Mouse (Mus musculus): Measurements from ENCODE around the gene Kcnk2. TPM values are rescaled to one million over a fixed set of nuclear protein-coding genes. Genes with fewer than 3 reads are reported as not detected.
A peak's percentile ranks its signal among the peaks of the same experiment; 100 is the strongest.
"Not testable (repeated sequence)": the region's sequence is repeated elsewhere in the genome, so short reads cannot be mapped to it uniquely, and the experiment has no call there.

Kcnk2 gene
- total RNA-seq, 2 experiments from 2014 or later = 2.8 to 3.2 TPM

- DNase-seq = peak; percentile 31
Observed at GRCm38 (mm10) chr1:189343301-189344251, 58.5 kb downstream of the Kcnk2 start.

- no peak for DNase-seq
Observed at GRCm38 (mm10) chr1:189342416-189343104, 59.5 kb downstream of the Kcnk2 start.

DNA sequence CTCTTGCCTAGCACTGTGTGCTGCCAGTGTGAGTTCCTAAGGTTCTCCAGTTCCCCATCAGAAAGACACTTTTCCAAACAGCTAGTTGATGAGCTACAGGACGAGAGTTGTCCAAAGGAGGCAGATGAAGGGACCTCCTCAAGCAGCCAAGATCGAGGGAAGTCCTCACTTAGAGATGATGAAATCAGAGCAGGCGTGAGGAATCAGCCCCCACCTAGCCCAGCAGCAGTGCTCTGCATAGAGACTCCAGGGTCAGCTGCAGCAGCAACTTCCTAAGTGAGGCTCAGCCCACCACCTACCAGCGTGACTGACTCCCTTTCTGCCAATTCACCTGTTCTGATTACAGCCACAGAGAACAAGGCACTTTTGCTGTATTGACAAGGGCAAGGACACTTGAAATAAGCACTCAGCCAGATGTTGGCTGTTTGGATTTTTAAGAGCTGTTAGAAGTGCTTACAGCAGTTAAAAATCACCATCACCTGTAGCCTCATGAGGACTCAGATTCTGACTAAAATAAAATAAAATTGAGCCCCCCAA, 60.6 kb downstream of the Kcnk2 start:
- no peak for DNase-seq

- no peak for DNase-seq
Observed at GRCm38 (mm10) chr1:189315896-189316295, 86.2 kb downstream of the Kcnk2 start.

DNA sequence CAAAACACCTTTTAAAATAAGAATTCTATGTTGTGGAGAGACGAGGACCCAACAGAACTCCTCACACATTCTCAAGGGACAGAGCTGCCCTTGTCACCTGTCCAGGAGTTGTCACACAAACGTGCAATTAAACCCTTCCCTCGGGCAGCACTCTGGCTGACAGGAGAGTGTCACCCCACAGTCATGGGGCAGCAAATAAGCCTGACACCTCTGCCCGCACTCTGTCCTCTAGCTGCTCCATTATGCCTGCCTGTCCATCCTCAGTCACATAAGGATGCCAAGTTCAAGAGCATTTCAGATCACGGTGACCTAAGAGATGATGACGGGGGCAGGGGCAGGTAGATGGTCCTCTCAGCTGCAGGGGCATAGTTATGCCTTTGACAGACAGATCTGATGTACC, 87.6 kb downstream of the Kcnk2 start:
- no peak for DNase-seq

DNA sequence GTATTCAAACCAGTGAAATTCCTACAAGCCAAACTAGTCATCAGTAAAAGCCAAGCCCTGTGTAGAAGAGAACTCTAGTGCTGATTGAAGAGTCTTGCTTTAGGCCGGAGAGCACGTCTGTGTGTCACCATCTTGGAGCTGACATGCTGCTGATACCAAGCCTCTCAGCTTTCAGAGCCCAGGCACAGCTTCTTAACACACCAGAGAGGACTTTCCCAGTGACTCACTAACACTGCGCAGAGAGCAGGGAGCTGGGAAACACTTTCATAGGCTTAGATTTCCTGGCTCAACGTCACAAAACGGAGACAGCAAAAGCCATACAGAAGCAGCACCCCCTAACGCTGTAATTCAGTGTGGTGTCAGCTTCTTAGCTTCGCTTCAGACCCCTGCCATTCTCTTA, 88.3 kb downstream of the Kcnk2 start:
- DNase-seq = no peak

DNA sequence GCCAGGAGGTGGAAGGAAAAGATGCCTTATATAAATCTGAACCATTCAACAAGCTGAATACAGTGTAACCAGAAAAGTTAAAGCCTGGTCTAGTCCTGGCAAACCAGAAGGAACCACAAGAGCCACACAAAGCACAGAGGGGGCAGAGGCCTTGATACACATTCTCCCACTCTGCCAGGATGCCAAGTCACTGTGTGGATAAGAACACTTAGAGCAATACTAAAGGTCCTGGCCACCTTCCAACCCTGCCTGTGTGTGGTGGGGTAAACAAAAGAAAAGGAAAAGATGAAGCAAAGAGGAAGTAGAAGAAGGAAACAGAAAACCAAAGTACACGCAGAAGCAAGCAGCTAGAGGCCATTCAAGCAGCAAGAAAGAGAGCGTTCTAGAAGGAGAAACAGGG, 91.9 kb downstream of the Kcnk2 start:
- no peak for DNase-seq

DNA sequence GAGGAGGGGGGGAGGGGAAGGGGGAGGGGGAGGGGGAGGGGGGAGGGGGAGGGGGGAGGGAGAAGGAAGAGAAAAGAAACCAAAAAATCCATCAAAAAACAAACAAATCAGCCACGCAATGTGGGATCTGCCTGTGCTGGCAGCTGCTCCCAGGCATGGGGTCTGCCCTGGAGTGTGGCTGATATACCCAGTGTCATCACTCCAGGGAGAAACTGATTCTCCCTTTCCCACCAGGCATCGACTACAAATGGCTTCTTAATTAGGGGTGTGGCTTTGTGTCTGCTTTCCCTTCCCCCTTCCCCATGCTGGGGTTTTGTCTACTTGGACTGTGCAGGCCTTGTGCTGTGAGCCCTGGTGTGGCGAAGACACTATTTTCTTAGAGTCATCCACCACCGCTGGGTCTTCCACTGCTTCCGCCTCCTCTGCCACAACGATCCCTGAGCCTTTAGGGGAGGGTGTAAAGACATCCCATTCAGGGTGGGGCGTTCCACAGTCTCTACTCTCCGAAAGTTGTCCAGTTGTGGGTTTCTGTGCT, 97.0 kb downstream of the Kcnk2 start:
- DNase-seq = no peak

DNA sequence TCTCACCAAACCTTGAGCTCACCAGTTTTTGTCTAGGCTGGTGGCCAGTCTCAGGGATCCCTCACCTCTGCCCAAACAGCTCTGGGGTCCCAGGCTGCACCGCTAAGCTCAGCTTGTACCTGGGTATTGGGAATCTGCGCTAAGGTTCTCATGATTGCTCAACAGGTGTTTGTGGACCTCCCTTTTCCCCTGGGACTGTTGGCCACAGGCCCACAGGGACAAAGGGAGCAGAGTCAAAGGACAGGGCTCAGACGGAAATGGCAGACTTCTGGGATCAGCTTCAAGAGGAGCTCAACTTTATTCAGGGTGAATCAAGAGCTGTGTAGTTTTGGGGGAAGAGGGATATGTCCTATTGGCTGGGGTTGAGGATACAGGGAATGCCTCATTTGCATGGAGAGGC, 99.1 kb downstream of the Kcnk2 start:
- DNase-seq = no peak

- DNase-seq = no peak
Observed at GRCm38 (mm10) chr1:189293679-189294406, 108.2 kb downstream of the Kcnk2 start.

- no peak for DNase-seq
Observed at GRCm38 (mm10) chr1:189290885-189291284, 111.2 kb downstream of the Kcnk2 start.

GRCm38 (mm10) chr1:189288948-189289347, 113.1 kb downstream of the Kcnk2 start:
- no peak for DNase-seq

- no peak for DNase-seq
Observed at GRCm38 (mm10) chr1:189272281-189272680, 129.8 kb downstream of the Kcnk2 start.

GRCm38 (mm10) chr1:189253631-189254030, 148.4 kb downstream of the Kcnk2 start:
- DNase-seq = no peak

GRCm38 (mm10) chr1:189253207-189253606, 148.9 kb downstream of the Kcnk2 start:
- DNase-seq = no peak

GRCm38 (mm10) chr1:189243206-189243605, 158.9 kb downstream of the Kcnk2 start:
- not testable (repeated sequence) for DNase-seq

DNA sequence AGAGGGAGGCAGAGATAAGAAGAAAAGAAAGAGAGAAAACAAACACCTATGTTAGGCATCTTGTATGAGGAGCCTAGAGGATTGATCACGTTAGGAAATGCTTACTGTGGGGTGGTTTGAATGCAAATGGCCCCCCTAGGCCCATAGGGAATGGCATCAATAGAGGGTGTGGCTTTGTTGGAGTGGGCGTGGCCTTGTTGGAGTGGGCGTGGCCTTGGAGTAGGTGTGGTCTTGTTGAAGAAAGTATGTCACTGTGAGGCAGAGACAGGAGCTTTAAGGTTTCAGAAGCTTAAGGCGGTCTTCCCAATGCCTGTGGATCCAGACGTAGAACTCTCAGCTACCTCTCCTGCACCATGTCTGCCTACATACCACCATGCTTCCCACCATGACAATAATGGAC, 166.8 kb downstream of the Kcnk2 start:
- no peak for DNase-seq

DNA sequence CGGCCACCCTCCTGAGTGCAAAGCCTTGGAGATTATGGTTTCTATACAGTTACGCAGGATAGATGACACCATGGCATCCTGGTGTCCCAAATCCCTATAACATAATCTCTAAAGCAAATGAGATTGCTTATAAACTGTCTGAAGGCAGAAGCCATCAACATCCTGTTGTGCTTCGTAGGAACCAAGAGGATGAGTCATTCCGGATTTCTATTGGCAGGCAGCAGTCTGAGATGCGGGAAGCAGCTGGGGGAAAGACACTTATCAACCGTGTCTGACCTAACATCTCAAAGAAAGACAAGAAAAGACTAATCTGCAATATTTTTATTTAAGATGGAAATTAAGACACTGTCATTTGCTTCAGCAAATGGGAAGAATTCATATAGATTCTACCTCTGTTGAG, 169.2 kb downstream of the Kcnk2 start:
- DNase-seq = no peak

GRCm38 (mm10) chr1:189228222-189229084, 173.6 kb downstream of the Kcnk2 start:
- no peak for DNase-seq

DNA sequence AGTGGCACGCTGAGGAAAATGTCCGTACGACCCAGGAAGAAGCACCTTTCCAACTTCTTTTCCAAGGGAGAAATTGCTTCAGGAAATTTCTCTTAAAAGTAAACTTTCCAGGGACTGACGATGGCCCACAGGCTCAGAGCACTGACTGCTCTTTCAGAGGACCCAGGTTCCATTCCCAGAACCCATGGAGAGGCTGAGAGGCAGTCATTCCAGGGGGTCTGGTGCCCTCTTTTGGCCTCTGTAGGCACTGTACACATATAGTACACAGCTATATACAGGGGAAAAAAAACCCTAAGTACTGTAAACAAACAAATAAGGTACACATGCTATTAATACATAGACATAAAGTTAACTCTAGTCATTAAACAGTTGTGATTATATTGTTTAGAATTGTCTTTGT, 174.6 kb downstream of the Kcnk2 start:
- no peak for DNase-seq

DNA sequence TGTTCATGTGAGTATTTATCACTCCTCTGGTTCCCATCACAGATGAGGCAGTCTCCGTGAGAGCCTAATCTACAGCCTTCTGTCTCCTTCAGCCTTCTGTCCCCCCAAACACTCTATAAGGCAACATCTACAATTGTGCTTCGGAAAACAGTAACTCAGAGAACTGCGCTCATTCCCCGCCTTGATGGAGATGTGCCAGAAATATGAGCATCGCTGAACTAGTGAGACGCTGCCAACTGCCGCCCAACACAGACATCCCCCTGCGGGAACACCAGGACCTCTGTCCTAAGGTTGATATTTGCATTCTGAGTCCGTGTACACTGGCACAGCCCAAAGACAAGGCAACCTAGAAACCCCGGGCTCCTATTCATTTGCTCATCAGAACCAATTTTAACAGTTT, 183.0 kb downstream of the Kcnk2 start:
- DNase-seq = no peak
